Mouse (Mus musculus) layer of hippocampus, adult 2 months (tissue): ENCODE results near the gene Vmn2r13. TPM values are rescaled to one million over a fixed set of nuclear protein-coding genes. Genes with fewer than 3 reads are reported as not detected.
"Not testable (repeated sequence)": the region's sequence is repeated elsewhere in the genome, so short reads cannot be mapped to it uniquely, and the experiment has no call there.

Experiments used
- DNase-seq, 2 experiments: peaks; one replicate each; pipeline ENCODE4 v3.0.0; 2022; ENCODE audit warnings: low spot score in 2 of 2
- H3K27ac ChIP-seq: fragments of 200-600 bp; 2 replicates; pipeline ENCODE4 v1.8.1; 2022
- H3K4me3 ChIP-seq: fragments of 200-600 bp; 2 replicates; pipeline ENCODE4 v1.8.1; 2022; ENCODE audit warnings: mild to moderate bottlenecking
- CTCF ChIP-seq: fragments of 200-600 bp; conservative IDR thresholded peaks from 2 replicates; pipeline ENCODE4 v1.8.1; 2022; ENCODE audit warnings: antibody characterized with exemption, mild to moderate bottlenecking, moderate library complexity
- long read RNA-seq, 2 experiments: library from polyadenylated mRNA; stranded (forward); transcript quantifications; one replicate each; pipeline ENCODE4 v2.0.0; 2021; ENCODE audit warnings: borderline mapping rate in 2 of 2
- total RNA-seq, 2 experiments: library from RNA; stranded (reverse); gene quantifications; 2 replicates each; pipeline ENCODE4 v1.2.3; 2021

Gene Vmn2r13
- not detected for total RNA-seq
- long read RNA-seq, experiment 1: 0 reads
- long read RNA-seq, experiment 2: 0 reads

- DNase-seq: not testable (repeated sequence)
These were observed at the start of gene Vmn2r13 for GRCm38 (mm10) chr5:109192099-109192498. Gene Vmn2r13, minus strand, starts transcription at chr5:109192199.

GRCm38 (mm10) chr5:109224608-109225007 is 32.6 kb upstream of the Vmn2r13 start, which contains the start of gene Vmn2r14:
Gene Vmn2r14, minus strand, starts transcription at chr5:109224708.
- no peak for DNase-seq
- Histone ChIP-seq H3K27ac (no peak within 1 kb of the TSS), H3K4me3 (no peak within 1 kb of the TSS)
- TF ChIP-seq CTCF: no peak

More at GRCm38 (mm10) chr5:109192099-109192498, at the start of gene Vmn2r13:
- not testable (repeated sequence) for H3K4me3 ChIP-seq, H3K27ac ChIP-seq

- DNase-seq, H3K4me3 ChIP-seq, H3K27ac ChIP-seq: not testable (repeated sequence)
These were observed 25.1 kb downstream of the Vmn2r13 start for GRCm38 (mm10) chr5:109166851-109167250.

- H3K27ac ChIP-seq: no peak overlapping the region
- TF ChIP-seq CTCF: no peak
- no peak for DNase-seq
- no peak overlapping the region for H3K4me3 ChIP-seq
These were observed 31.9 kb downstream of the Vmn2r13 start for GRCm38 (mm10) chr5:109160121-109160520.

DNA sequence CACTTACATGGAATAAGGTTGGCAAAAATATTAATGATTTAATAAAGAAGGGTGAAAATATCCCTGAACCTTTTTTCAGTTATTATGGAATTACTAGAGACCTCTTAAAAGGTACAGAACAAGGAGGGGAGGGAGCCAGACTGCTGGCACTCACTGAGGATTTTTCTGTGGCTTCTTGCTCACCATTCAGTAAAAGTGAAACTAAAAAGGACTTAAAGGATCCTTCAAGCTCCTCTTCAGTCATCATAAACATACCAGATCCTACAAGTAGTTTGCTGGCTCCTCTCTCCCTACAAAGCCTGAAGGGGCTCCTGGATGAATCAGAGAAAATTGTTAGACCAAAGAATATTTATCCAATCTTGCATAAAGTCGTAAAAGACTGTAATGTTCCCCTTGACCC is 32.4 kb downstream of the Vmn2r13 start:
- not testable (repeated sequence) for H3K27ac ChIP-seq, H3K4me3 ChIP-seq, DNase-seq

DNA sequence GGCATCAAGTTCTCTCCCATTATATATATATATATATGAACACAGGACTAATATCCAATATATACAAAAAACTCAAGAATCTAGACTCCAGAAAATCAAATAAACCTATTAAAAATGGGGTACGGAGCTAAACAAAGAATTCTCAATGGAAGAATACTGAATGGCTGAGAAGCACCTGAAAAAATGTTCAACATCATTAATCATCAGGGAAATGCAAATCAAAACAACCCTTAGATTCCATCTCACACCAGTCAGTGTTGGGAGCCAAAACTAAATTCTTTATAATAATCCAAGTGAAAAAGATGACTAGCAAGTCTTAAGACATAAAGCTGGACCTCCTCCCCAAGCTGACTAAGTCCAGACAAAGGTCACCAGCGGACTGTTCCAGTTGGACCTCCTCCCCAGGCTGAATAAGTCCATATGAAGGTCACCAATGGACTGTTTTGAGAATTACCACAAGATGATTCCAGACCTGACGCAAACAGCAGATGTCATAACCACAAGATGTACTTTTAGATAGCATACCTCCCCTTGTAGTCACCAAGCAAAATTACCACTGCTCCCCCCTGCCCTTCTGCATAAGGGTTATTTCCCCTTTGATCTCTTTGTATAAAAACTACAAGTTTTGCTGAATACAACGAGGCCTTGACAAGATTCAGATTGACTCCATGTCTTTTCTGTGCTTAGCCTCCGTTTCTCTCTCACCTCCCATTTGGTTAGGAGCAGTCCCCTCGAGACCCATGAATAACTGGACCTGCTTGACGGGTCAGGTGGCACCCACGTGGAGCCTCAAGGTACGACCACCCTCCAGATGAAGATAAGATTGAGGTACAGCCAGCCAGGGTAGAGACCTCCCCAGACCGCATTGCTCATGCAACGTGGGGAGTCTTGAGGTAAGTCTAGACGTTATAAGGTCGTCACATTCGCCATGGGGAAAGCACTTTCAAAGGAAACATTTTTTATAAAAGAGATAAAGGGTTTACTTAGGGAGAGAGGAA is 33.2 kb downstream of the Vmn2r13 start:
- not testable (repeated sequence) for H3K4me3 ChIP-seq, H3K27ac ChIP-seq, DNase-seq

GRCm38 (mm10) chr5:109139546-109139945 is 52.5 kb downstream of the Vmn2r13 start:
- 0 out of 2 replicates have a peak, but pooled peaks have one; percentile 12 for TF ChIP-seq CTCF
- Histone ChIP-seq H3K4me3 (no peak overlapping the region), H3K27ac (no peak overlapping the region)
- DNase-seq: no peak

GRCm38 (mm10) chr5:109136731-109137130 is 55.3 kb downstream of the Vmn2r13 start:
- H3K27ac ChIP-seq: no peak overlapping the region
- H3K4me3 ChIP-seq: no peak overlapping the region
- TF ChIP-seq CTCF: no peak
- no peak for DNase-seq

Other genes with a start within 250 kb of the Vmn2r13 start
- not detected for gene Vmn2r10, start 185.7 kb downstream of the Vmn2r13 start, total RNA-seq
- not detected for gene Vmn2r11, start 132.6 kb downstream of the Vmn2r13 start, total RNA-seq
- not detected for gene Vmn2r12, start 94.2 kb downstream of the Vmn2r13 start, total RNA-seq
- gene Vmn2r14, start 32.5 kb upstream of the Vmn2r13 start, total RNA-seq: not detected
- gene Vmn2r15, start 105.4 kb upstream of the Vmn2r13 start, total RNA-seq: under 1 TPM in 1 of 2 experiments, not detected in 1; 0.10 TPM
- gene Vmn2r16, start 138.0 kb upstream of the Vmn2r13 start, total RNA-seq: not detected
- not detected for gene Vmn2r17, start 227.5 kb upstream of the Vmn2r13 start, total RNA-seq